Mouse (Mus musculus) C2C12 (cell line): ENCODE data around the gene Hoxd10.

Experiments used
- CEBPB ChIP-seq: IDR thresholded peaks from one replicate; pipeline ENCODE4 v1.6.1; 2011; ENCODE audit warnings: low read depth, mild to moderate bottlenecking, control low read depth, moderate library complexity
- CTCF ChIP-seq: IDR thresholded peaks from one replicate; pipeline ENCODE4 v1.5.1; 2011; ENCODE audit not compliant: control insufficient read depth, insufficient read depth, insufficient read length
- FOSL1 ChIP-seq: IDR thresholded peaks from one replicate; pipeline ENCODE4 v1.8.0; 2011; ENCODE audit warnings: mild to moderate bottlenecking, low read length; ENCODE audit not compliant: poor library complexity, insufficient read depth, severe bottlenecking
- MAX ChIP-seq: IDR thresholded peaks from one replicate; pipeline ENCODE4 v1.6.1; 2011; ENCODE audit warnings: mild to moderate bottlenecking, control low read depth
- MYOD1 ChIP-seq: IDR thresholded peaks from one replicate; pipeline ENCODE4 v1.6.1; 2011; ENCODE audit warnings: low read depth; ENCODE audit not compliant: control insufficient read depth, insufficient read length
- MYOG ChIP-seq: IDR thresholded peaks from one replicate; pipeline ENCODE4 v1.6.1; 2011; ENCODE audit not compliant: control insufficient read depth, insufficient read length; ENCODE audit errors: extremely low read depth

GRCm38 (mm10) chr2:74704393-74704998 lies 12.8 kb downstream of the Hoxd10 start, which contains the start of gene Hoxd8:
- TF ChIP-seq CTCF: no peak
- TF ChIP-seq MYOG: no peak
- no peak for TF ChIP-seq MAX
- TF ChIP-seq FOSL1: no peak
- TF ChIP-seq CEBPB: no peak
- TF ChIP-seq MYOD1: no peak
